Mouse (Mus musculus): ENCODE measurements around the gene Chrd. TPM values are rescaled to one million over a fixed set of nuclear protein-coding genes. Genes with fewer than 3 reads are reported as not detected.

The Chrd gene
- polyA plus RNA-seq, 1 experiment: 1.1 TPM

GRCm38 (mm10) chr16:20716841-20717180 lies 16.1 kb upstream of the Chrd start:
- TF ChIP-seq CTCF (IDR thresholded peaks at IDR 0.05; ENCODE audit: low read depth, low read length) (no peak), POLR2A (IDR thresholded peaks at IDR 0.05; ENCODE audit: insufficient read depth, low read length) (no peak), EP300 (IDR thresholded peaks at IDR 0.05; ENCODE audit: insufficient read depth, low read depth, low read length) (no peak)
- Histone ChIP-seq H3K36me3 (ENCODE audit: control insufficient read depth, insufficient read depth, low read length, poor library complexity, severe bottlenecking) (peaks cover 17% of the 10 kb centered on the region), H3K4me1 (ENCODE audit: control insufficient read depth, insufficient read depth, low read length) (peaks cover 5% of the 10 kb centered on the region)

DNA sequence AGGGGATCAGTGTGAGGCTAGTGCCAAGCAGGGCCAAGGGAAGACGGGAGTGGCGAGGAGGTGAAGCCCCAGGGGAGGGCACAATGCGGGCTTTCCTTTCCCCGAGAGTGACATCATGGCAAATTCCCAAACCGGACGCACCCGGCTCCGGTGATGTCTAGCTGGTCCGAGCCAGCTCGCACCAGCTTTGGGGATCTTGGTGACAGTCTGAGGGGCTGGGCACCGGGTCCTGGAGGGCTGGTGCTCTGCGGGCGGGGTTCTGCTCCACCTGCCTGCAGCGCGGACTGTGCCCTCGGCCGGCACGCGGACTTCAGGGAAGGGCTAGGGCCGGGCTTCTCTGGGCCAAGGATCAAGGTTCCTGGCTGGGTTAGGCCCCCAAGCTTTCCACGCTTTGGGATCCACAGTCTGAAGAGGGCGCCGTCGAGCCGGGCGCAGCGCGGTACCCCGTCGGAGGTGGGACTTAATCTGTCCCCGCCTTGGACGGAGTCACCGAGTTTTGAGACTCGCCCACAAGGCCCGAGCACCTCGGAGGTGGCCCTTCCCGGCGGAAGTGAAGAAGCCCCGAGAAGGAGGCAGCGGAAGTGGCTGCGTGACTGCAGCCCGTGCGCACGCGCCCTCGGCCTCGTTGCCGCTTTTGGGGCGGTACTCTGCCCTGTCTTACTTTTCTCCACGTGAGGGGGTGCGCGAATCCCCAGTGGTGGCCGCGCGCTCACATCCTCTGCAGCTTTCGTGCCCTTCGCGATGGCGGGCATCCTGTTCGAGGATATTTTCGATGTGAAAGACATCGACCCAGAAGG lies 15.5 kb upstream of the Chrd start, which contains the start of the genes Polr2h and Clcn2:
Gene Polr2h, plus strand, starts transcription at position 485 of the 797 bp plus-strand sequence.
Gene Clcn2, minus strand, starts transcription at position 566 of the 797 bp plus-strand sequence.
- Histone ChIP-seq H3K9me3 (replicated peaks; ENCODE audit: control insufficient read depth, insufficient read depth, low read length, poor library complexity, severe bottlenecking) (no peaks in the 10 kb centered on the region), H3K36me3 (ENCODE audit: control insufficient read depth, insufficient read depth, low read length, poor library complexity, severe bottlenecking) (peaks cover 23% of the 10 kb centered on the region), H3K4me1 (ENCODE audit: control insufficient read depth, insufficient read depth, low read length) (peaks cover 5% of the 10 kb centered on the region), H3K9ac (ENCODE audit: low read depth, poor library complexity, severe bottlenecking) (peak within 1 kb of the TSS; percentile 84), H3K27ac (ENCODE audit: insufficient read depth, low read length) (peak within 1 kb of the TSS; percentile 65), H3K27me3 (ENCODE audit: control insufficient read depth, insufficient read depth, low read length, poor library complexity, severe bottlenecking) (no peaks in the 10 kb centered on the region), H3K4me3 (ENCODE audit: low read depth, low read length) (peak within 1 kb of the TSS; percentile 97)
- peak; percentile 64 for TF ChIP-seq CTCF (IDR thresholded peaks at IDR 0.05; ENCODE audit: low read depth, low read length)
- no peak for TF ChIP-seq EP300 (IDR thresholded peaks at IDR 0.05; ENCODE audit: insufficient read depth, low read depth, low read length)
- TF ChIP-seq POLR2A (IDR thresholded peaks at IDR 0.05; ENCODE audit: insufficient read depth, low read length): peak; percentile 66

More at GRCm38 (mm10) chr16:20716841-20717180, 16.1 kb upstream of the Chrd start:
- Histone ChIP-seq H3K27ac (ENCODE audit: insufficient read depth, low read length) (peak overlapping the region; percentile 65), H3K9ac (ENCODE audit: low read depth, poor library complexity, severe bottlenecking) (peak overlapping the region; percentile 77), H3K9me3 (replicated peaks; ENCODE audit: control insufficient read depth, insufficient read depth, low read length, poor library complexity, severe bottlenecking) (no peaks in the 10 kb centered on the region), H3K4me3 (ENCODE audit: low read depth, low read length) (peak overlapping the region; percentile 97), H3K27me3 (ENCODE audit: control insufficient read depth, insufficient read depth, low read length, poor library complexity, severe bottlenecking) (no peaks in the 10 kb centered on the region)

- peaks cover 24% of the 10 kb centered on the region for H3K36me3 ChIP-seq (ENCODE audit: control insufficient read depth, insufficient read depth, low read length, poor library complexity, severe bottlenecking)
- no peaks in the 10 kb centered on the region for H3K9me3 ChIP-seq (replicated peaks; ENCODE audit: control insufficient read depth, insufficient read depth, low read length, poor library complexity, severe bottlenecking)
- peaks cover 5% of the 10 kb centered on the region for H3K4me1 ChIP-seq (ENCODE audit: control insufficient read depth, insufficient read depth, low read length)
- TF ChIP-seq CTCF (IDR thresholded peaks at IDR 0.05; ENCODE audit: low read depth, low read length) (no peak), EP300 (IDR thresholded peaks at IDR 0.05; ENCODE audit: insufficient read depth, low read depth, low read length) (no peak), POLR2A (IDR thresholded peaks at IDR 0.05; ENCODE audit: insufficient read depth, low read length) (no peak)
- H3K9ac ChIP-seq (ENCODE audit: low read depth, poor library complexity, severe bottlenecking): peak overlapping the region; percentile 84
- peak overlapping the region; percentile 95 for H3K4me3 ChIP-seq (ENCODE audit: low read depth, low read length)
- no peak overlapping the region; the same call in 1 of the 2 replicates for H3K27ac ChIP-seq (ENCODE audit: insufficient read depth, low read length)
- no peaks in the 10 kb centered on the region for H3K27me3 ChIP-seq (ENCODE audit: control insufficient read depth, insufficient read depth, low read length, poor library complexity, severe bottlenecking)
These were observed 14.8 kb upstream of the Chrd start for GRCm38 (mm10) chr16:20717978-20718670.

- Histone ChIP-seq H3K36me3 (ENCODE audit: control insufficient read depth, insufficient read depth, low read length, poor library complexity, severe bottlenecking) (peaks cover 27% of the 10 kb centered on the region), H3K9me3 (replicated peaks; ENCODE audit: control insufficient read depth, insufficient read depth, low read length, poor library complexity, severe bottlenecking) (no peaks in the 10 kb centered on the region), H3K9ac (ENCODE audit: low read depth, poor library complexity, severe bottlenecking) (no peak overlapping the region), H3K4me1 (ENCODE audit: control insufficient read depth, insufficient read depth, low read length) (no peaks in the 10 kb centered on the region), H3K27ac (ENCODE audit: insufficient read depth, low read length) (no peak overlapping the region), H3K4me3 (ENCODE audit: low read depth, low read length) (no peak overlapping the region), H3K27me3 (ENCODE audit: control insufficient read depth, insufficient read depth, low read length, poor library complexity, severe bottlenecking) (no peaks in the 10 kb centered on the region)
- no peak for TF ChIP-seq CTCF (IDR thresholded peaks at IDR 0.05; ENCODE audit: low read depth, low read length)
- TF ChIP-seq EP300 (IDR thresholded peaks at IDR 0.05; ENCODE audit: insufficient read depth, low read depth, low read length): no peak
- TF ChIP-seq POLR2A (IDR thresholded peaks at IDR 0.05; ENCODE audit: insufficient read depth, low read length): no peak
These were observed 11.1 kb upstream of the Chrd start for GRCm38 (mm10) chr16:20721808-20722207.

GRCm38 (mm10) chr16:20722736-20723135 lies 10.2 kb upstream of the Chrd start:
- H3K9me3 ChIP-seq (replicated peaks; ENCODE audit: control insufficient read depth, insufficient read depth, low read length, poor library complexity, severe bottlenecking): no peaks in the 10 kb centered on the region
- no peak overlapping the region for H3K4me3 ChIP-seq (ENCODE audit: low read depth, low read length)
- H3K27ac ChIP-seq (ENCODE audit: insufficient read depth, low read length): peak overlapping the region; percentile 63
- H3K9ac ChIP-seq (ENCODE audit: low read depth, poor library complexity, severe bottlenecking): no peak overlapping the region
- TF ChIP-seq POLR2A (IDR thresholded peaks at IDR 0.05; ENCODE audit: insufficient read depth, low read length) (no peak), CTCF (IDR thresholded peaks at IDR 0.05; ENCODE audit: low read depth, low read length) (no peak), EP300 (IDR thresholded peaks at IDR 0.05; ENCODE audit: insufficient read depth, low read depth, low read length) (no peak)
- H3K4me1 ChIP-seq (ENCODE audit: control insufficient read depth, insufficient read depth, low read length): no peaks in the 10 kb centered on the region
- H3K27me3 ChIP-seq (ENCODE audit: control insufficient read depth, insufficient read depth, low read length, poor library complexity, severe bottlenecking): no peaks in the 10 kb centered on the region
- H3K36me3 ChIP-seq (ENCODE audit: control insufficient read depth, insufficient read depth, low read length, poor library complexity, severe bottlenecking): peaks cover 27% of the 10 kb centered on the region

Data from ES-Bruce4 (cell line).